Mouse (Mus musculus) CH12.LX (cell line): ENCODE results near the gene 1700028P14Rik. TPM values are rescaled to one million over a fixed set of nuclear protein-coding genes. Genes with fewer than 3 reads are reported as not detected.

Source experiments
- DNase-seq: peaks from one replicate; pipeline ENCODE4 v3.0.0-alpha.2; 2013; ENCODE audit errors: extremely low read depth
- H3K27ac ChIP-seq: 2 replicates; pipeline ENCODE4 v1.5.1; 2012; ENCODE audit warnings: low read depth, mild to moderate bottlenecking, control low read depth, moderate library complexity; ENCODE audit not compliant: insufficient read depth
- H3K27me3 ChIP-seq: replicated peaks from 2 replicates; pipeline ENCODE3; 2012; ENCODE audit warnings: inconsistent platforms
- H3K36me3 ChIP-seq, 2 experiments: replicated peaks in 1 of 2; 2 replicates each; pipeline versions ENCODE3 to v1.6.1; 2012; ENCODE audit warnings: inconsistent platforms in 1 of 2, low read length in 1 of 2, mild to moderate bottlenecking in 1 of 2, mixed read lengths in 1 of 2, moderate library complexity in 1 of 2; ENCODE audit not compliant: control insufficient read depth in 1 of 2, insufficient read depth in 1 of 2
- H3K4me1 ChIP-seq, 2 experiments: 2 replicates each; pipeline ENCODE4 v1.6.1; 2012; ENCODE audit warnings: inconsistent platforms in 1 of 2, moderate library complexity in 1 of 2; ENCODE audit not compliant: insufficient read depth in 2 of 2, control insufficient read depth in 1 of 2
- H3K4me2 ChIP-seq: 2 replicates; pipeline ENCODE4 v1.6.1; 2012; ENCODE audit warnings: low read depth, mild to moderate bottlenecking, control low read depth; ENCODE audit not compliant: poor library complexity, insufficient read depth, severe bottlenecking
- H3K4me3 ChIP-seq, 3 experiments: fragments of 150-350 bp in 1 of 3; sonication (generic) in 1 of 3; replicated peaks in 1 of 3; 2 replicates each; pipeline versions ENCODE3 to v1.5.1; 2011 to 2012; ENCODE audit warnings: low read depth in 2 of 3, low read length in 2 of 3, mild to moderate bottlenecking in 2 of 3, moderate library complexity in 2 of 3, control low read depth in 1 of 3, improper control_type of control experiment in 1 of 3, inconsistent platforms in 1 of 3, mixed read lengths in 1 of 3; ENCODE audit not compliant: poor library complexity in 1 of 3
- H3K79me2 ChIP-seq: replicated peaks from 2 replicates; pipeline ENCODE4 v1.6.1; 2012; ENCODE audit warnings: mild to moderate bottlenecking, moderate library complexity; ENCODE audit not compliant: control insufficient read depth, poor library complexity, insufficient read depth, severe bottlenecking; ENCODE audit errors: extremely low read depth
- H3K9ac ChIP-seq: 2 replicates; pipeline ENCODE4 v1.6.1; 2012; ENCODE audit warnings: low read depth, mild to moderate bottlenecking, control low read depth, moderate library complexity; ENCODE audit not compliant: insufficient read depth
- H3K9me3 ChIP-seq: replicated peaks from 2 replicates; pipeline ENCODE3; 2012; ENCODE audit warnings: low read length, inconsistent platforms, mixed read lengths
- CHD1 ChIP-seq: IDR thresholded peaks from 2 replicates; pipeline ENCODE4 v1.6.1; 2012; ENCODE audit warnings: low read depth, low read length, improper control_type of control experiment, inconsistent platforms
- CHD2 ChIP-seq: IDR thresholded peaks from 2 replicates; pipeline ENCODE4 v1.6.1; 2011; ENCODE audit warnings: low read length, improper control_type of control experiment
- CTCF ChIP-seq, 2 experiments: IDR thresholded peaks in 1 of 2; conservative IDR thresholded peaks in 1 of 2; 2 replicates each; pipeline ENCODE4 v1.5.1; 2011 to 2012; ENCODE audit warnings: low read depth in 2 of 2, low read length in 2 of 2, improper control_type of control experiment in 1 of 2, inconsistent platforms in 1 of 2, mild to moderate bottlenecking in 1 of 2, moderate library complexity in 1 of 2
- ELF1 ChIP-seq: IDR thresholded peaks from 2 replicates; pipeline ENCODE4 v1.6.1; 2014; ENCODE audit warnings: low read depth, mild to moderate bottlenecking, inconsistent platforms, low read length, improper control_type of control experiment
- EP300 ChIP-seq: IDR thresholded peaks from 2 replicates; pipeline ENCODE4 v1.6.1; 2011; ENCODE audit warnings: low read length, improper control_type of control experiment
- GABPA ChIP-seq: IDR thresholded peaks from 2 replicates; pipeline ENCODE4 v1.6.1; 2012; ENCODE audit warnings: low read depth, low read length, improper control_type of control experiment, inconsistent platforms; ENCODE audit not compliant: insufficient replicate concordance
- HCFC1 ChIP-seq: IDR thresholded peaks from 2 replicates; pipeline ENCODE4 v1.6.1; 2012; ENCODE audit warnings: low read depth, mild to moderate bottlenecking, inconsistent platforms, low read length, improper control_type of control experiment
- IRF4 ChIP-seq: IDR thresholded peaks from 2 replicates; pipeline ENCODE4 v1.6.1; 2014; ENCODE audit warnings: low read depth, mild to moderate bottlenecking, inconsistent platforms, low read length, improper control_type of control experiment
- JUND ChIP-seq: conservative IDR thresholded peaks from 2 replicates; pipeline ENCODE4 v1.6.1; 2011; ENCODE audit warnings: low read depth, low read length, improper control_type of control experiment
- KAT2A ChIP-seq: IDR thresholded peaks from 2 replicates; pipeline ENCODE4 v1.6.1; 2012; ENCODE audit warnings: low read length, improper control_type of control experiment, inconsistent platforms; ENCODE audit not compliant: insufficient replicate concordance
- MAFK ChIP-seq: IDR thresholded peaks from 2 replicates; pipeline ENCODE4 v1.6.1; 2011; ENCODE audit warnings: low read length, improper control_type of control experiment; ENCODE audit not compliant: insufficient replicate concordance
- MAX ChIP-seq: IDR thresholded peaks from 2 replicates; pipeline ENCODE4 v1.6.1; 2011; ENCODE audit warnings: low read length, improper control_type of control experiment
- MEF2A ChIP-seq: IDR thresholded peaks from 2 replicates; pipeline ENCODE4 v1.6.1; 2014; ENCODE audit warnings: low read depth, mild to moderate bottlenecking, inconsistent platforms, low read length, improper control_type of control experiment, borderline replicate concordance
- NELFE ChIP-seq: IDR thresholded peaks from 2 replicates; pipeline ENCODE4 v1.6.1; 2011; ENCODE audit warnings: low read depth, low read length, improper control_type of control experiment
- NRF1 ChIP-seq: IDR thresholded peaks from 2 replicates; pipeline ENCODE4 v1.6.1; 2014; ENCODE audit warnings: low read depth, mild to moderate bottlenecking, inconsistent platforms, low read length, improper control_type of control experiment, moderate library complexity
- POLR2A ChIP-seq: IDR thresholded peaks from 2 replicates; pipeline ENCODE4 v1.6.1; 2011; ENCODE audit warnings: low read depth, mild to moderate bottlenecking, improper control_type of control experiment, low read length
- RAD21 ChIP-seq: IDR thresholded peaks from 2 replicates; pipeline ENCODE4 v1.6.1; 2011; ENCODE audit warnings: low read depth, mild to moderate bottlenecking, low read length, improper control_type of control experiment, moderate library complexity
- SIN3A ChIP-seq: IDR thresholded peaks from 2 replicates; pipeline ENCODE4 v1.6.1; 2012; ENCODE audit warnings: low read length, improper control_type of control experiment, inconsistent platforms
- SMC3 ChIP-seq: IDR thresholded peaks from 2 replicates; pipeline ENCODE4 v1.6.1; 2011; ENCODE audit warnings: low read depth, low read length, improper control_type of control experiment
- TBP ChIP-seq: conservative IDR thresholded peaks from 2 replicates; pipeline ENCODE4 v1.6.1; 2011; ENCODE audit warnings: low read depth, low read length, improper control_type of control experiment
- TCF12 ChIP-seq: IDR thresholded peaks from 2 replicates; pipeline ENCODE4 v1.6.1; 2014; ENCODE audit warnings: low read depth, mild to moderate bottlenecking, inconsistent platforms, low read length, improper control_type of control experiment
- UBTF ChIP-seq: IDR thresholded peaks from 2 replicates; pipeline ENCODE4 v1.6.1; 2012; ENCODE audit warnings: low read depth, mild to moderate bottlenecking, inconsistent platforms, low read length, improper control_type of control experiment, moderate library complexity
- ZMIZ1 ChIP-seq: IDR thresholded peaks from 2 replicates; pipeline ENCODE4 v1.6.1; 2012; ENCODE audit warnings: low read depth, mild to moderate bottlenecking, inconsistent platforms, low read length, improper control_type of control experiment
- ZNF384 ChIP-seq: IDR thresholded peaks from 2 replicates; pipeline ENCODE4 v1.6.1; 2012; ENCODE audit warnings: low read depth, low read length, improper control_type of control experiment, inconsistent platforms
- dilution Hi-C: fragments of 300-500 bp; cut with MboI; formaldehyde crosslinking; loops from 2 replicates; pipeline ENCODE4 v1.14.3; 2020; ENCODE audit warnings: low sequenced_read_pairs; ENCODE audit not compliant: extremely low pct_unique_long_range_greater_than_20kb, extremely low pct_ligation_motif_present
- in situ Hi-C: fragments of 300-500 bp; cut with MboI; formaldehyde crosslinking; loops from 3 replicates; pipeline ENCODE4 v1.14.3; 2019; ENCODE audit warnings: low sequenced_read_pairs, low pct_ligation_motif_present, low pct_unique_long_range_greater_than_20kb, mixed read lengths
- polyA plus RNA-seq: library from polyadenylated mRNA; unstranded; fragments of >175 nt; gene quantifications from 2 replicates; pipeline ENCODE4 v1.2.1, GENCODE M21; 2012; ENCODE audit warnings: low read depth; ENCODE audit not compliant: insufficient read length
- total RNA-seq, 2 experiments: library from RNA; depleted of rRNA; stranded (reverse); fragments of 300-350 nt in 1 of 2; fragments of >200 nt in 1 of 2; gene quantifications; 2 replicates each; pipeline ENCODE4 v1.2.3; 2012 to 2014

1700028P14Rik gene
- total and polyA plus RNA-seq, 3 experiments: not detected

GRCm38 (mm10) chr19:23688421-23688946 is 35.9 kb upstream of the 1700028P14Rik start:
- peaks cover 0 to 27% of the 10 kb centered on the region in 2 experiments; a peak in 1 of 4 replicates for H3K4me1 ChIP-seq
- H3K4me2 ChIP-seq: peak overlapping the region; percentile 95
- TF ChIP-seq CTCF (conservative IDR thresholded peaks at IDR 0.05 in 1 of 2, IDR thresholded peaks at IDR 0.05 in 1 of 2; ENCODE audit: low read depth in 2 of 2, low read length in 2 of 2) (no peak), NRF1 (no peak), EP300 (no peak), NELFE (no peak), ZNF384 (no peak)
- peak; percentile 6 for DNase-seq
- peaks cover 0 to 8% of the 10 kb centered on the region in 2 experiments for H3K36me3 ChIP-seq
- H3K9me3 ChIP-seq: no peaks in the 10 kb centered on the region
- no peaks in the 10 kb centered on the region for H3K27me3 ChIP-seq
- H3K4me3 ChIP-seq: peak overlapping the region in 2 of 3 experiments; percentile 87 to 91
- in situ Hi-C loops: no loop called here
- dilution Hi-C loops: no loop called here
- no peak overlapping the region for H3K27ac ChIP-seq
- H3K79me2 ChIP-seq: peaks cover 15% of the 10 kb centered on the region
- peak overlapping the region; percentile 90 for H3K9ac ChIP-seq

- H3K9ac ChIP-seq: peak within 1 kb of the TSS; percentile 90
- H3K4me1 ChIP-seq: peaks cover 0 to 25% of the 10 kb centered on the region in 2 experiments; a peak in 1 of 4 replicates
- H3K4me2 ChIP-seq: peak within 1 kb of the TSS; percentile 31; the same call in 1 of the 2 replicates
- TF ChIP-seq ZMIZ1: peak; percentile 69
- TF ChIP-seq SIN3A: peak; percentile 55
- peak; percentile 92 for TF ChIP-seq ELF1
- peak; percentile 90 for TF ChIP-seq NELFE
- TF ChIP-seq HCFC1: peak; percentile 75
- 0 out of 2 replicates have a peak, but pooled peaks have one; percentile 1 for TF ChIP-seq IRF4
- TF ChIP-seq TBP: 0 out of 2 replicates have a peak, but pooled peaks have one; percentile 16
- peak; percentile 87 for TF ChIP-seq TCF12
- no peak for TF ChIP-seq CHD2
- peak; percentile 45; the same call in 1 of the 2 replicates for TF ChIP-seq KAT2A
- 0 out of 2 replicates have a peak, but pooled peaks have one; percentile 32 for TF ChIP-seq UBTF
- no peak for TF ChIP-seq CHD1
- TF ChIP-seq JUND: no peak
- TF ChIP-seq MAFK: no peak
- no peak for TF ChIP-seq MAX
- no peak for TF ChIP-seq RAD21
- peak; percentile 82; the same call in 1 of the 2 replicates for TF ChIP-seq POLR2A
- no peak for TF ChIP-seq SMC3
- TF ChIP-seq MEF2A: no peak; the same call in 1 of the 2 replicates
- TF ChIP-seq EP300: no peak
- no peak for TF ChIP-seq GABPA
- peak; percentile 56 for TF ChIP-seq NRF1
- H3K79me2 ChIP-seq: peaks cover 15% of the 10 kb centered on the region
- no peaks in the 10 kb centered on the region for H3K9me3 ChIP-seq
- in situ Hi-C loops: no loop called here
- dilution Hi-C loops: no loop called here
- H3K4me3 ChIP-seq: peak within 1 kb of the TSS; percentile 87 to 96 (median 91)
- peak within 1 kb of the TSS; percentile 48 for H3K27ac ChIP-seq
- peaks cover 0 to 2% of the 10 kb centered on the region in 2 experiments for H3K36me3 ChIP-seq
- no peaks in the 10 kb centered on the region for H3K27me3 ChIP-seq
- peak; percentile 70 for DNase-seq
These were observed 34.8 kb upstream of the 1700028P14Rik start, which contains the start of gene Ptar1 for GRCm38 (mm10) chr19:23687296-23688021. Gene Ptar1 (plus strand): TSS chr19:23687429.
